Mouse (Mus musculus) cortical plate, adult 2 months (tissue): ENCODE results near the gene Nav1.

Experiments used
- CTCF ChIP-seq: fragments of 200-500 bp; IDR thresholded peaks from 2 replicates; pipeline ENCODE4 v1.5.1; 2011; ENCODE audit warnings: mild to moderate bottlenecking, control low read depth, low read length; ENCODE audit not compliant: insufficient read depth; ENCODE audit errors: extremely low read depth
- POLR2A ChIP-seq: fragments of 200-500 bp; IDR thresholded peaks from 2 replicates; pipeline ENCODE4 v1.6.1; 2011; ENCODE audit warnings: mild to moderate bottlenecking, low read length, control low read depth; ENCODE audit not compliant: insufficient read depth; ENCODE audit errors: extremely low read depth

- TF ChIP-seq CTCF (no peak), POLR2A (no peak)
These were observed 12.0 kb upstream of the Nav1 start for GRCm38 (mm10) chr1:135619130-135619529.
